Mouse (Mus musculus) liver, embryonic 16.5 days (tissue): ENCODE data around the gene Nol3. TPM values are rescaled to one million over a fixed set of nuclear protein-coding genes. Genes with fewer than 3 reads are reported as not detected.

Experiments used
- ATAC-seq: fragments of 200-750 bp; cut with Nextera tagmentation; 2 replicates; pipeline ENCODE4 v1.8.0; 2017; ENCODE audit warnings: low read depth, mild to moderate bottlenecking, moderate number of reproducible peaks, moderate library complexity
- H3K27ac ChIP-seq: fragments of 300-500 bp; sonication (generic); 2 replicates; pipeline ENCODE4 v1.5.1; 2014; ENCODE audit warnings: mild to moderate bottlenecking, low read length
- H3K27me3 ChIP-seq: fragments of 300-500 bp; sonication (generic); 2 replicates; pipeline ENCODE4 v1.6.1; 2014; ENCODE audit warnings: low read depth, low read length, mixed read lengths; ENCODE audit not compliant: control insufficient read depth, insufficient read depth
- H3K36me3 ChIP-seq: fragments of 300-500 bp; sonication (generic); 2 replicates; pipeline ENCODE4 v1.6.1; 2014; ENCODE audit warnings: mild to moderate bottlenecking; ENCODE audit not compliant: control insufficient read depth, insufficient read depth
- H3K4me1 ChIP-seq: fragments of 300-500 bp; sonication (generic); 2 replicates; pipeline ENCODE4 v1.6.1; 2014; ENCODE audit warnings: low read depth, low read length, mixed read lengths; ENCODE audit not compliant: control insufficient read depth
- H3K4me2 ChIP-seq: fragments of 300-500 bp; sonication (generic); 2 replicates; pipeline ENCODE4 v1.6.1; 2014; ENCODE audit warnings: low read depth, low read length, mixed read lengths
- H3K4me3 ChIP-seq: fragments of 300-500 bp; sonication (generic); 2 replicates; pipeline ENCODE4 v1.5.1; 2014; ENCODE audit warnings: low read depth, mild to moderate bottlenecking, low read length
- H3K9ac ChIP-seq: fragments of 300-500 bp; sonication (generic); 2 replicates; pipeline ENCODE4 v1.6.1; 2014; ENCODE audit warnings: low read depth, low read length
- H3K9me3 ChIP-seq: fragments of 300-500 bp; sonication (generic); replicated peaks from 2 replicates; pipeline ENCODE4 v1.6.1; 2016; ENCODE audit warnings: low read length; ENCODE audit not compliant: control insufficient read depth
- whole genome bisulfite sequencing: fragments of 180-500 bp; shearing (Covaris S2); extraction: QIAGEN DNeasy Blood & Tissue Kit; methylation state at CpG from one replicate; pipeline ENCODE4 v1.1.7; 2014; ENCODE audit not compliant: insufficient replicate concordance; 5-methylcytosine and 5-hydroxymethylcytosine counted together
- polyA plus RNA-seq: library from polyadenylated mRNA; unstranded; fragments of >200 nt; fragmentation: Nextera tagmentation; extraction: Ambion mirVana; gene quantifications from 2 replicates; pipeline ENCODE4 v1.2.1, GENCODE M21; 2015

The Nol3 gene
- polyA plus RNA-seq, 1 experiment from 2014 or later, result 0.19 TPM

- 30% methylated on average over 8 of the region's 8 CpGs for WGBS
- peak overlapping the region; percentile 98 for H3K9ac ChIP-seq
- peak; percentile 94 for ATAC-seq
Measured at GRCm38 (mm10) chr8:105299962-105300361, 24.0 kb downstream of the Nol3 start.

GRCm38 (mm10) chr8:105303396-105303795 lies 27.5 kb downstream of the Nol3 start:
- peak overlapping the region; percentile 83; the same call in 1 of the 2 replicates for H3K4me2 ChIP-seq
- no peak for ATAC-seq
- peaks cover 69% of the 10 kb centered on the region for H3K36me3 ChIP-seq
- no peaks in the 10 kb centered on the region for H3K9me3 ChIP-seq
- H3K9ac ChIP-seq, result no peak overlapping the region
- H3K27ac ChIP-seq, result peak overlapping the region; percentile 60
- peaks cover 61% of the 10 kb centered on the region for H3K4me1 ChIP-seq
- no peaks in the 10 kb centered on the region for H3K27me3 ChIP-seq
- 56% methylated on average over 8 of the region's 8 CpGs for WGBS
- no peak overlapping the region for H3K4me3 ChIP-seq

More at GRCm38 (mm10) chr8:105299962-105300361, 24.0 kb downstream of the Nol3 start:
- Histone ChIP-seq H3K9me3 (no peaks in the 10 kb centered on the region), H3K27me3 (no peaks in the 10 kb centered on the region), H3K36me3 (peaks cover 50% of the 10 kb centered on the region), H3K27ac (peak overlapping the region; percentile 86), H3K4me1 (peaks cover 51% of the 10 kb centered on the region), H3K4me2 (peak overlapping the region; percentile 83), H3K4me3 (peak overlapping the region; percentile 97)

GRCm38 (mm10) chr8:105303874-105304273 lies 27.9 kb downstream of the Nol3 start:
- Histone ChIP-seq H3K27me3 (no peaks in the 10 kb centered on the region), H3K36me3 (peaks cover 69% of the 10 kb centered on the region), H3K9ac (no peak overlapping the region), H3K4me1 (peaks cover 56% of the 10 kb centered on the region), H3K4me3 (no peak overlapping the region), H3K9me3 (no peaks in the 10 kb centered on the region), H3K4me2 (0 out of 2 replicates have a peak overlapping the region, but pooled peaks have one; percentile 8), H3K27ac (peak overlapping the region; percentile 60)
- no peak for ATAC-seq
- 86% methylated on average over 9 of the region's 9 CpGs for WGBS

DNA sequence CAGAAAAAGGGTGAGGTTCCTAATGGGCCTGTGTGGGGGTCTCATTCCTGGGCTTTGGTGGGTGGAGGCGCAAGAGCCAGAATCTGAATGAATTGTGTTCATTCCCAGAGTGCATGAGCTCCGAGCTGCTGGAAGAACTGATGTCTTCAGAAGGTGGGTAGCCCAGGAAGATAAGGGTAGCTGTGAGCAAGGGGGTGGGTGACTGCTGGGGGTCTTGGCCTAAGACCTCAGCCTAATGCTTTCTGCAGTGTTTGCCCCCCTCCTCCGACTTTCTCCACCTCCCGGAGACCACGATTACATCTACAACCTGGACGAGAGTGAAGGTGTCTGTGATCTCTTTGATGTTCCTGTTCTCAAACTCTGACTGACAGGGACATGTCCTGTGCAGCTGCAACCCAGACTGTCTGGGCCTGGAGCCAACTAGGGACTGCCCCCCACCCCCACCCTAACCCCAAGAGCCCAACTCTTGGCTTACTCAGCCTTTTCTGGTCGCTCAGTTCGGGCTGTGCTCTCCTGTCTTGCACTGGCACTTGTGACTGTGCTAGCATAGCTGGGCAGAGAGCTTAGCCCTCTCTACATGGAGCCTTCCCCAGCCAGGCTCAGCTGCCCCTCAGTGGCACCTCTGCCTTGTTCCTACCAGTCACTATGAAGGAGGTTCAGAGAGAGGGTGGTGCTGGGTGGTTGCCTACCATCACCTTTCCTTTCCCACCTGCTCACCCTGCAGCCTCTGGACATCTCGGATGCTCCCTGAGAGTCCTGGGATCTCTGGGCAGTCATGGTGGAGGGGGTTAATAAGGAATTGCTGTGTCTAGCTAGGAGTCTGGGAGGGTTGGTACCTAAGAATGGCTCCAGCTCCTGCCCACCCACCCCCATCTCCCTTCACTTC lies 28.6 kb downstream of the Nol3 start:
- Histone ChIP-seq H3K4me1 (peaks cover 53% of the 10 kb centered on the region), H3K9ac (no peak overlapping the region), H3K4me2 (peak overlapping the region; percentile 59; the same call in 1 of the 2 replicates), H3K4me3 (no peak overlapping the region), H3K27me3 (no peaks in the 10 kb centered on the region), H3K9me3 (no peaks in the 10 kb centered on the region), H3K36me3 (peaks cover 74% of the 10 kb centered on the region), H3K27ac (peak overlapping the region; percentile 60)
- ATAC-seq, result no peak
- 62% methylated on average over 9 of the region's 9 CpGs for WGBS

GRCm38 (mm10) chr8:105305211-105306145 lies 29.5 kb downstream of the Nol3 start, which contains the start of gene Elmo3:
TSS of gene Elmo3 (plus strand) at chr8:105305601.
- H3K4me2 ChIP-seq, result peak within 1 kb of the TSS; percentile 59
- peak within 1 kb of the TSS; percentile 53 for H3K4me3 ChIP-seq
- peaks cover 79% of the 10 kb centered on the region for H3K36me3 ChIP-seq
- peak; percentile 82 for ATAC-seq
- no peaks in the 10 kb centered on the region for H3K27me3 ChIP-seq
- H3K9me3 ChIP-seq, result no peaks in the 10 kb centered on the region
- peak within 1 kb of the TSS; percentile 49; the same call in 1 of the 2 replicates for H3K9ac ChIP-seq
- peak within 1 kb of the TSS; percentile 60 for H3K27ac ChIP-seq
- WGBS, result 12% methylated on average over 29 of the region's 30 CpGs
- peaks cover 49% of the 10 kb centered on the region for H3K4me1 ChIP-seq

DNA sequence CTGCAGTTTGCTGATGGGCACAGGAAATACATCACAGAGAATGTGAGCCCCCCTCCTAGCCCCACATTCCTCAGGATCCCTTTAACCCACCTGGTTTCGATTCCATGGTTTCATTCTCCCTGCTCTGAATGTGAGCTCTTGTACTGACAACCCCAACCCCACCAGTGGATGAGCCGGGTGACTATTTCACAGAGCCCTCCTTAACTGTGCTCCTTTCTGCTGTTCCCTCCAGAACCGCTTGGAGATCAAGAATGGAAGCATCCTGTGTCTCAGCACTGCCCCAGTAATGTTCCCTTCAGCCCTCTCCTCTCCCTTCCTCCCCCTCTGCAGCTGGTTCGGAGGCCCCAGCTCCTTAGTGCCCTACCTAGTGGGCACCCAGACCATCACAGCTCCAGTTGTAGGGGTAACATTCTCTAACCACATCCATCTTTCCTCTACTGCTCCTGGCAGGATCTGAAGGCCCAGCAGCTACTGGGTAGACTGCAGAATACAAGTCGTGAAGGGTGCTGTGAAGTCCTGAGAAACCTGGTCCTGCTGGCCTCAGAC lies 30.3 kb downstream of the Nol3 start:
- H3K27ac ChIP-seq, result peak overlapping the region; percentile 60
- peak overlapping the region; percentile 53 for H3K4me3 ChIP-seq
- 68% methylated on average over 5 of the region's 5 CpGs for WGBS
- peak overlapping the region; percentile 59 for H3K4me2 ChIP-seq
- H3K27me3 ChIP-seq, result no peaks in the 10 kb centered on the region
- peak overlapping the region; percentile 49; the same call in 1 of the 2 replicates for H3K9ac ChIP-seq
- ATAC-seq, result no peak
- H3K9me3 ChIP-seq, result no peaks in the 10 kb centered on the region; the same call in 1 of the 2 replicates
- peaks cover 78% of the 10 kb centered on the region for H3K36me3 ChIP-seq
- H3K4me1 ChIP-seq, result peaks cover 49% of the 10 kb centered on the region

GRCm38 (mm10) chr8:105307670-105308069 lies 31.7 kb downstream of the Nol3 start:
- no peak overlapping the region for H3K9ac ChIP-seq
- no peaks in the 10 kb centered on the region; the same call in 1 of the 2 replicates for H3K9me3 ChIP-seq
- no peak for ATAC-seq
- peaks cover 48% of the 10 kb centered on the region for H3K4me1 ChIP-seq
- 89% methylated on average over 13 of the region's 13 CpGs for WGBS
- peaks cover 72% of the 10 kb centered on the region for H3K36me3 ChIP-seq
- no peaks in the 10 kb centered on the region for H3K27me3 ChIP-seq
- no peak overlapping the region for H3K4me2 ChIP-seq
- no peak overlapping the region for H3K4me3 ChIP-seq
- H3K27ac ChIP-seq, result no peak overlapping the region

GRCm38 (mm10) chr8:105308428-105308827 lies 32.5 kb downstream of the Nol3 start:
- H3K27me3 ChIP-seq, result no peaks in the 10 kb centered on the region
- no peaks in the 10 kb centered on the region; the same call in 1 of the 2 replicates for H3K9me3 ChIP-seq
- no peak overlapping the region for H3K27ac ChIP-seq
- peaks cover 48% of the 10 kb centered on the region for H3K4me1 ChIP-seq
- no peak overlapping the region for H3K4me3 ChIP-seq
- H3K4me2 ChIP-seq, result no peak overlapping the region
- H3K36me3 ChIP-seq, result peaks cover 73% of the 10 kb centered on the region
- no peak for ATAC-seq
- WGBS, result 85% methylated on average over 10 of the region's 10 CpGs
- no peak overlapping the region for H3K9ac ChIP-seq
